Mouse (Mus musculus) B cell, adult 2 months (primary cell): ENCODE measurements around the gene Osbpl10.
"Not testable (repeated sequence)": the region's sequence is repeated elsewhere in the genome, so short reads cannot be mapped to it uniquely, and the experiment has no call there.

Source experiments
- DNase-seq, 2 experiments: peaks; one replicate each; pipeline ENCODE4 v3.0.0; 2022

Osbpl10 gene

GRCm38 (mm10) chr9:114978281-114979111 is at the start of gene Osbpl10:
Gene Osbpl10 (plus strand): TSS chr9:114978569.
- peak; percentile 39 to 44 for DNase-seq

GRCm38 (mm10) chr9:114930464-114931090 is 47.8 kb upstream of the Osbpl10 start:
- DNase-seq: peak in 1 of 2 experiments; percentile 23

- DNase-seq: no peak
These were observed 45.8 kb upstream of the Osbpl10 start for GRCm38 (mm10) chr9:114932607-114933006.

GRCm38 (mm10) chr9:114933037-114933722 is 45.2 kb upstream of the Osbpl10 start:
- DNase-seq: peak; percentile 66 to 69

- DNase-seq: peak; percentile 95 to 96
These were observed 44.6 kb upstream of the Osbpl10 start, which contains the start of gene Gpd1l for GRCm38 (mm10) chr9:114933723-114934171. Gene Gpd1l (minus strand): TSS chr9:114933987.

- DNase-seq: peak in 1 of 2 experiments; percentile 51
These were observed 44.1 kb upstream of the Osbpl10 start for GRCm38 (mm10) chr9:114934231-114934630.

GRCm38 (mm10) chr9:114935321-114935720 is 43.0 kb upstream of the Osbpl10 start:
- no peak for DNase-seq

- DNase-seq: no peak
These were observed 41.7 kb upstream of the Osbpl10 start for GRCm38 (mm10) chr9:114936687-114937086.

- no peak for DNase-seq
These were observed 33.7 kb upstream of the Osbpl10 start for GRCm38 (mm10) chr9:114944642-114945041.

GRCm38 (mm10) chr9:114945576-114945975 is 32.8 kb upstream of the Osbpl10 start:
- DNase-seq: no peak

- DNase-seq: no peak
These were observed 30.0 kb upstream of the Osbpl10 start for GRCm38 (mm10) chr9:114948395-114948794.

GRCm38 (mm10) chr9:114952866-114953265 is 25.5 kb upstream of the Osbpl10 start:
- DNase-seq: peak; percentile 43 to 50

- DNase-seq: no peak
These were observed 23.0 kb upstream of the Osbpl10 start for GRCm38 (mm10) chr9:114955340-114955739.

- peak; percentile 40 to 46 for DNase-seq
These were observed 21.4 kb upstream of the Osbpl10 start for GRCm38 (mm10) chr9:114956945-114957344.

GRCm38 (mm10) chr9:114960043-114960789 is 18.2 kb upstream of the Osbpl10 start:
- DNase-seq: no peak

- DNase-seq: no peak
These were observed 17.5 kb upstream of the Osbpl10 start for GRCm38 (mm10) chr9:114960844-114961243.

- DNase-seq: no peak
These were observed 14.3 kb upstream of the Osbpl10 start for GRCm38 (mm10) chr9:114964093-114964492.

GRCm38 (mm10) chr9:114966286-114966685 is 12.1 kb upstream of the Osbpl10 start:
- DNase-seq: not testable (repeated sequence)

GRCm38 (mm10) chr9:114977461-114978280 is 698 bp upstream of the Osbpl10 start:
- DNase-seq: peak in 1 of 2 experiments; percentile 12

- no peak for DNase-seq
These were observed 1.6 kb downstream of the Osbpl10 start for GRCm38 (mm10) chr9:114979969-114980368.

- DNase-seq: no peak
These were observed 4.5 kb downstream of the Osbpl10 start, which contains the start of gene Rps27rt for GRCm38 (mm10) chr9:114982689-114983360. Gene Rps27rt (minus strand): TSS chr9:114982739.
